Mouse (Mus musculus): ENCODE data around the gene Arsg. TPM values are rescaled to one million over a fixed set of nuclear protein-coding genes. Genes with fewer than 3 reads are reported as not detected.

The Arsg gene
- polyA plus RNA-seq, 1 experiment, result 3.9 TPM

DNA sequence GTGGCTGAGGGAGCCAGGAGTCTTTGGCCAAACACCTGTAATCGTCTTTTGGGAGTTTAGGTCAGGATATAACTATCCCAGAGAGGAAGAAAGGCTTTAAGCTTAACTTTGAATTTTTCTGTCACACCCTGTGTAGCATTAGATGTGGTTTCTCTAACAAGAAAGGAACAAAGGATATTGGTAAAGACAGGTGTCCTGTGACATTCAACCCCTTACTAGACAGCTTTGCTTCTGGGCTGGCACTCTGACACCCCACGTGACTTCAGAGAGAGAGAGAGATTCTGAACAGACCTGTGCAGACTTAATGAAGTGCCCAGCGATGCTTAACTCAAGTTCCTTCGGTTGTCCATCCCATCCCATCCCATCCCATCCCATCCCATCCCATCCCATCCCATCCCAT is 118.3 kb downstream of the Arsg start:
- H3K27ac ChIP-seq (ENCODE audit: insufficient read depth, low read length), result no peak overlapping the region
- 0 out of 2 replicates have a peak, but pooled peaks cover 7% of the 10 kb centered on the region for H3K4me1 ChIP-seq (ENCODE audit: control insufficient read depth, insufficient read depth, low read length)
- no peak overlapping the region for H3K4me3 ChIP-seq (ENCODE audit: insufficient read depth, low read length)
- TF ChIP-seq POLR2A (IDR thresholded peaks at IDR 0.05; ENCODE audit: low read depth, low read length) (no peak), CTCF (IDR thresholded peaks at IDR 0.05; ENCODE audit: borderline replicate concordance, insufficient read depth, low read length) (no peak)

- TF ChIP-seq CTCF (IDR thresholded peaks at IDR 0.05; ENCODE audit: borderline replicate concordance, insufficient read depth, low read length) (no peak), POLR2A (IDR thresholded peaks at IDR 0.05; ENCODE audit: low read depth, low read length) (no peak)
- H3K4me3 ChIP-seq (ENCODE audit: insufficient read depth, low read length), result no peak overlapping the region
- H3K27ac ChIP-seq (ENCODE audit: insufficient read depth, low read length), result 0 out of 2 replicates have a peak overlapping the region, but pooled peaks have one; percentile 2
- H3K4me1 ChIP-seq (ENCODE audit: control insufficient read depth, insufficient read depth, low read length), result 0 out of 2 replicates have a peak, but pooled peaks cover 7% of the 10 kb centered on the region
Observed at GRCm38 (mm10) chr11:109593200-109593981, 120.2 kb downstream of the Arsg start.

GRCm38 (mm10) chr11:109594761-109595160 is 121.6 kb downstream of the Arsg start:
- Histone ChIP-seq H3K4me3 (ENCODE audit: insufficient read depth, low read length) (no peak overlapping the region), H3K27ac (ENCODE audit: insufficient read depth, low read length) (no peak overlapping the region), H3K4me1 (ENCODE audit: control insufficient read depth, insufficient read depth, low read length) (0 out of 2 replicates have a peak, but pooled peaks cover 7% of the 10 kb centered on the region)
- TF ChIP-seq POLR2A (IDR thresholded peaks at IDR 0.05; ENCODE audit: low read depth, low read length) (no peak), CTCF (IDR thresholded peaks at IDR 0.05; ENCODE audit: borderline replicate concordance, insufficient read depth, low read length) (no peak)

DNA sequence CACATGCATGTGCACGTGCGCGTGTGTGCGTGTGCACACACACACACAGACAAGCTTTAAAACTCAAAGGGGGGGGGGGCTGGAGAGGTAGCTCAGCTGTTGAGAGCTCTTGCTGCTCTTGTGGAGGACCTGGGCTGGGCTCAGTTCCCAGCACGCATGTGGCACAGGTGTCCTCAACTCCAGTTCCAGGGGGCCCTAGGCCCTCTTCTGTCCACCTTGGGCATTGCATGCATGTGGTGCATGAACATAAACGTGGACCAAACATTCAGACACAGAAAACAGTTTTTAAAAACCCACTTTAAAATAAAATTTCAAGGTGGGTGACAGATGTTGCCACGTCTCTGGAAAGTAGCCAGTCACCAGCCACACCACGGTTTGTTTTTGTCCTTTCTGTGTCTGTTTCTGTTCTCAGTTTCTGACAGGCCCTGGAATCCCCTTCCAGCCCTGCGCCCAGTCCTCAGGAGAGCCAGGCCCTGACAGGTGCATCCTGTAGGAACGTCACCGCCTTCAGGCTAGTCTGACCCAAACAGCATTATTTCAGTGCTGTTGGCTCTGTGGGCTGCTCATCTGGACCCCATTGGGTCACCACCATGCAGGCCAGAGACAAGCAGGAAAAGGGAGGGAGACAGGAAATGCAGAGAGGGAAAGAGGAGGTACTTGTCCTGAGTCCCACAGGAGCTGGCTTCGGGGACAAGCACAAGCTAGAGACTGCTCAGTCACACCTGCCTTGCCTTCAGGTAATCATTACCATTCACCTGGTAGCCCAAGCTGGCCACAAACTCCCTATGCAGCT is 125.8 kb downstream of the Arsg start:
- H3K4me3 ChIP-seq (ENCODE audit: insufficient read depth, low read length), result no peak overlapping the region
- H3K4me1 ChIP-seq (ENCODE audit: control insufficient read depth, insufficient read depth, low read length), result no peaks in the 10 kb centered on the region
- H3K27ac ChIP-seq (ENCODE audit: insufficient read depth, low read length), result no peak overlapping the region
- no peak for TF ChIP-seq CTCF (IDR thresholded peaks at IDR 0.05; ENCODE audit: borderline replicate concordance, insufficient read depth, low read length)
- TF ChIP-seq POLR2A (IDR thresholded peaks at IDR 0.05; ENCODE audit: low read depth, low read length), result no peak

GRCm38 (mm10) chr11:109607600-109607999 is 134.4 kb downstream of the Arsg start:
- TF ChIP-seq CTCF (IDR thresholded peaks at IDR 0.05; ENCODE audit: borderline replicate concordance, insufficient read depth, low read length) (no peak), POLR2A (IDR thresholded peaks at IDR 0.05; ENCODE audit: low read depth, low read length) (no peak)
- Histone ChIP-seq H3K4me3 (ENCODE audit: insufficient read depth, low read length) (no peak overlapping the region), H3K4me1 (ENCODE audit: control insufficient read depth, insufficient read depth, low read length) (no peaks in the 10 kb centered on the region), H3K27ac (ENCODE audit: insufficient read depth, low read length) (no peak overlapping the region)

DNA sequence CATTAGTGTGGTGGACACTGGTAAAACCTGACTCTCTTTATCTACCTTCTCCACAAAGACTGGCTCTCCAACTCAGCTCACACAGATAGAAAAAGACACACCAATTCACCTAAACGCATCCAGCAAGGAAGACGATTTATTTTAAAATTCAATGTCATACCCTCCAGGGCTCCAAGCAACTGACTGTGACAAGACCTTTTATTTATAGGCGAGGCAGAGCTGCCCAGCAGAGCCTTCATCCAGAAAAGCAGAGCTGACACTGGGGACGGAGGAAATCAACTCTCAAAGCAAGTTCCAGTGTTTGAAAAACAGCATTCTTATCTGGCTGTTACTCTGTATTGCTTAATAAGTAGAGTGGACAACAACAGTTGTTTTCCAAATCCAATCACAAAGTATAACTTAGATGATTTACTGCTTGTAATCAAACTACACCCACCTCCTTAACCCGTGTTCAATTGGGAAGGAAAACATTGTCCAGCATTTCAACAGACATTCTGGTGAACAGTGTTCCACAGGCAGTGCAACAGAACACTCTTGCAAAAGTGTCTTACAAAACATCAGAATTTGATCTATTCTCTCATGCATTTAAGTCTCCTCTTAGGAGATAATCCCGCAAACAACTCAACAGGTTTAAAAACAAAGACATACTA is 135.9 kb downstream of the Arsg start:
- TF ChIP-seq CTCF (IDR thresholded peaks at IDR 0.05; ENCODE audit: borderline replicate concordance, insufficient read depth, low read length), result no peak
- no peak for TF ChIP-seq POLR2A (IDR thresholded peaks at IDR 0.05; ENCODE audit: low read depth, low read length)
- H3K4me3 ChIP-seq (ENCODE audit: insufficient read depth, low read length), result no peak overlapping the region
- no peak overlapping the region for H3K27ac ChIP-seq (ENCODE audit: insufficient read depth, low read length)
- H3K4me1 ChIP-seq (ENCODE audit: control insufficient read depth, insufficient read depth, low read length), result no peaks in the 10 kb centered on the region

GRCm38 (mm10) chr11:109610046-109610794 is 137.0 kb downstream of the Arsg start:
- TF ChIP-seq POLR2A (IDR thresholded peaks at IDR 0.05; ENCODE audit: low read depth, low read length) (0 out of 2 replicates have a peak, but pooled peaks have one; percentile 19), CTCF (IDR thresholded peaks at IDR 0.05; ENCODE audit: borderline replicate concordance, insufficient read depth, low read length) (no peak)
- H3K4me1 ChIP-seq (ENCODE audit: control insufficient read depth, insufficient read depth, low read length), result no peaks in the 10 kb centered on the region
- H3K27ac ChIP-seq (ENCODE audit: insufficient read depth, low read length), result peak overlapping the region; percentile 63
- peak overlapping the region; percentile 63 for H3K4me3 ChIP-seq (ENCODE audit: insufficient read depth, low read length)

DNA sequence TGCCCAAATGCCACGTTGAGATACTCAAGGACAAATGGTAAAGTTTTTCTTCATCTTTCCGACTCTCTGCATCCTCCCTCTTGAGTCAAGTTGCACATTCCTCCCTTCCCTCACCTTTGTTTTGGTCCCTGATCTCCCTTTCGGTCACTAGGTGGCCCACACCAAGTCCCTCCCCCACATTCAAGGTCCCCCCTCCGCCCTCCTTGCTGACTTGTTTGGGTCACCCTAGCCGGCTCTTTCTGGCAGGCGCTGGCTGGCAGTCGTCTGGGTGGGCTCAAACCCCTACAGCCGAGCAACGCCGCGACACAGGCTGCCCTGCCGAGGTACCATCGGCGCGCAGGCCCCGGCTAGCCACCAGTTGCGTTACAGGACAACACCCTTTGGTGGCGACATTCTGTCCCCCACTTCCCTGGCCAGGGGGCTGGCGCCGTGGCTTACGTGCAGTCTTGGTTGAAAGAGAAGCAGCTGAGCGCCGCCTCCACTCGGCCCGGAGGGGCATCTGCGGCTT is 137.7 kb downstream of the Arsg start:
- Histone ChIP-seq H3K4me3 (ENCODE audit: insufficient read depth, low read length) (peak overlapping the region; percentile 63), H3K27ac (ENCODE audit: insufficient read depth, low read length) (peak overlapping the region; percentile 63), H3K4me1 (ENCODE audit: control insufficient read depth, insufficient read depth, low read length) (no peaks in the 10 kb centered on the region)
- TF ChIP-seq CTCF (IDR thresholded peaks at IDR 0.05; ENCODE audit: borderline replicate concordance, insufficient read depth, low read length) (no peak), POLR2A (IDR thresholded peaks at IDR 0.05; ENCODE audit: low read depth, low read length) (no peak)

Measured in embryonic fibroblast, embryonic 13.5 days (primary cell).